Mouse (Mus musculus) midbrain, embryonic 16.5 days (tissue): ENCODE results near the gene Mpped2. TPM values are rescaled to one million over a fixed set of nuclear protein-coding genes. Genes with fewer than 3 reads are reported as not detected.
A peak's percentile ranks its signal among the peaks of the same experiment; 100 is the strongest.

Source experiments
- ATAC-seq: fragments of 200-750 bp; cut with Nextera tagmentation; 2 replicates; pipeline ENCODE4 v1.8.0; 2017; ENCODE audit warnings: moderate TSS enrichment
- H3K27ac ChIP-seq: fragments of 300-500 bp; sonication (generic); 2 replicates; pipeline ENCODE4 v1.5.1; 2014; ENCODE audit warnings: mild to moderate bottlenecking, low read length, mixed read lengths
- H3K27me3 ChIP-seq: fragments of 300-500 bp; sonication (generic); 2 replicates; pipeline ENCODE4 v1.6.1; 2014; ENCODE audit warnings: low read depth, low read length, mixed read lengths; ENCODE audit not compliant: control insufficient read depth, insufficient read depth
- H3K36me3 ChIP-seq: fragments of 300-500 bp; sonication (generic); 2 replicates; pipeline ENCODE4 v1.6.1; 2014; ENCODE audit warnings: mild to moderate bottlenecking, low read length, moderate library complexity, mixed read lengths; ENCODE audit not compliant: control insufficient read depth, insufficient read depth
- H3K4me1 ChIP-seq: fragments of 300-500 bp; sonication (generic); 2 replicates; pipeline ENCODE4 v1.6.1; 2014; ENCODE audit warnings: mild to moderate bottlenecking, low read length, mixed read lengths; ENCODE audit not compliant: control insufficient read depth, insufficient read depth
- H3K4me2 ChIP-seq: fragments of 300-500 bp; sonication (generic); 2 replicates; pipeline ENCODE4 v1.6.1; 2014; ENCODE audit warnings: mild to moderate bottlenecking, low read length, mixed read lengths
- H3K4me3 ChIP-seq: fragments of 300-500 bp; sonication (generic); 2 replicates; pipeline ENCODE4 v1.5.1; 2014; ENCODE audit warnings: low read depth, mild to moderate bottlenecking, low read length, moderate library complexity, mixed read lengths
- H3K9ac ChIP-seq: fragments of 300-500 bp; sonication (generic); 2 replicates; pipeline ENCODE4 v1.6.1; 2014; ENCODE audit warnings: low read depth, low read length, mixed read lengths
- H3K9me3 ChIP-seq: fragments of 300-500 bp; sonication (generic); replicated peaks from 2 replicates; pipeline ENCODE4 v1.6.1; 2014; ENCODE audit warnings: mild to moderate bottlenecking, low read length, mixed read lengths; ENCODE audit not compliant: control insufficient read depth, poor library complexity, severe bottlenecking
- WGBS: fragments of 180-500 bp; shearing (Covaris S2); extraction: QIAGEN DNeasy Blood & Tissue Kit; methylation state at CpG from one replicate; pipeline ENCODE4 v1.1.7; 2014; 5-methylcytosine and 5-hydroxymethylcytosine counted together
- polyA plus RNA-seq: library from polyadenylated mRNA; unstranded; fragments of >200 nt; fragmentation: Nextera tagmentation; extraction: Ambion mirVana; gene quantifications from 2 replicates; pipeline ENCODE4 v1.2.1, GENCODE M21; 2015

The Mpped2 gene
- polyA plus RNA-seq, 1 experiment from 2014 or later, result 110 TPM

- WGBS, result 86% methylated on average over 8 of the region's 8 CpGs
- Histone ChIP-seq H3K27ac (no peak overlapping the region), H3K4me2 (no peak overlapping the region)
Measured at GRCm38 (mm10) chr2:106674319-106674718, 18.8 kb upstream of the Mpped2 start.

GRCm38 (mm10) chr2:106677449-106677848, 15.6 kb upstream of the Mpped2 start:
- no peaks in the 10 kb centered on the region for H3K27me3 ChIP-seq
- ATAC-seq, result no peak
- WGBS, result 58% methylated on average over 2 of the region's 2 CpGs
- H3K9me3 ChIP-seq, result no peaks in the 10 kb centered on the region
- H3K4me1 ChIP-seq, result no peaks in the 10 kb centered on the region
- no peak overlapping the region for H3K9ac ChIP-seq
- no peaks in the 10 kb centered on the region for H3K36me3 ChIP-seq
- H3K4me2 ChIP-seq, result no peak overlapping the region
- H3K27ac ChIP-seq, result no peak overlapping the region
- H3K4me3 ChIP-seq, result no peak overlapping the region

More at GRCm38 (mm10) chr2:106674319-106674718, 18.8 kb upstream of the Mpped2 start:
- Histone ChIP-seq H3K4me1 (no peaks in the 10 kb centered on the region), H3K36me3 (no peaks in the 10 kb centered on the region), H3K27me3 (no peaks in the 10 kb centered on the region), H3K9me3 (no peaks in the 10 kb centered on the region), H3K4me3 (no peak overlapping the region), H3K9ac (no peak overlapping the region)
- ATAC-seq, result no peak

- Histone ChIP-seq H3K27ac (no peak overlapping the region), H3K4me2 (no peak overlapping the region), H3K4me1 (peaks cover 3% of the 10 kb centered on the region; the same call in 1 of the 2 replicates), H3K36me3 (no peaks in the 10 kb centered on the region), H3K9me3 (no peaks in the 10 kb centered on the region), H3K27me3 (no peaks in the 10 kb centered on the region), H3K9ac (no peak overlapping the region), H3K4me3 (no peak overlapping the region)
- WGBS, result 87% methylated on average over 5 of the region's 5 CpGs
- no peak for ATAC-seq
Measured at GRCm38 (mm10) chr2:106679720-106680455, 13.2 kb upstream of the Mpped2 start.

GRCm38 (mm10) chr2:106683185-106683831, 9.8 kb upstream of the Mpped2 start:
- no peaks in the 10 kb centered on the region for H3K36me3 ChIP-seq
- H3K9ac ChIP-seq, result no peak overlapping the region
- WGBS, result 24% methylated on average over 9 of the region's 9 CpGs
- no peak overlapping the region for H3K27ac ChIP-seq
- peaks cover 3% of the 10 kb centered on the region; the same call in 1 of the 2 replicates for H3K4me1 ChIP-seq
- H3K4me3 ChIP-seq, result no peak overlapping the region
- H3K9me3 ChIP-seq, result no peaks in the 10 kb centered on the region
- no peak for ATAC-seq
- no peaks in the 10 kb centered on the region for H3K27me3 ChIP-seq
- H3K4me2 ChIP-seq, result peak overlapping the region; percentile 29; the same call in 1 of the 2 replicates

GRCm38 (mm10) chr2:106683832-106684231, 9.2 kb upstream of the Mpped2 start:
- no peak overlapping the region for H3K9ac ChIP-seq
- no peaks in the 10 kb centered on the region for H3K36me3 ChIP-seq
- H3K4me3 ChIP-seq, result no peak overlapping the region
- no peak overlapping the region for H3K27ac ChIP-seq
- 60% methylated on average over 4 of the region's 4 CpGs for WGBS
- no peaks in the 10 kb centered on the region for H3K9me3 ChIP-seq
- no peaks in the 10 kb centered on the region for H3K27me3 ChIP-seq
- no peak for ATAC-seq
- H3K4me1 ChIP-seq, result peaks cover 3% of the 10 kb centered on the region; the same call in 1 of the 2 replicates
- no peak overlapping the region for H3K4me2 ChIP-seq

GRCm38 (mm10) chr2:106691753-106692363, 1.2 kb upstream of the Mpped2 start:
- no peak overlapping the region for H3K4me3 ChIP-seq
- 4% methylated on average over 6 of the region's 6 CpGs for WGBS
- H3K9ac ChIP-seq, result no peak overlapping the region
- ATAC-seq, result no peak
- no peaks in the 10 kb centered on the region for H3K9me3 ChIP-seq
- no peaks in the 10 kb centered on the region for H3K27me3 ChIP-seq
- H3K36me3 ChIP-seq, result no peaks in the 10 kb centered on the region
- peak overlapping the region; percentile 68 for H3K4me2 ChIP-seq
- no peak overlapping the region for H3K27ac ChIP-seq
- peaks cover 19% of the 10 kb centered on the region for H3K4me1 ChIP-seq

- H3K9ac ChIP-seq, result peak overlapping the region; percentile 96
- no peak for ATAC-seq
- no peaks in the 10 kb centered on the region for H3K27me3 ChIP-seq
- peak overlapping the region; percentile 100 for H3K27ac ChIP-seq
- peaks cover 22% of the 10 kb centered on the region for H3K4me1 ChIP-seq
- WGBS, result 1% methylated on average over 14 of the region's 14 CpGs
- no peaks in the 10 kb centered on the region for H3K36me3 ChIP-seq
- peak overlapping the region; percentile 90 for H3K4me3 ChIP-seq
- no peaks in the 10 kb centered on the region for H3K9me3 ChIP-seq
- peak overlapping the region; percentile 68 for H3K4me2 ChIP-seq
Measured at GRCm38 (mm10) chr2:106692405-106692782, 675 bp upstream of the Mpped2 start.

GRCm38 (mm10) chr2:106693702-106694566, 865 bp downstream of the Mpped2 start:
- Histone ChIP-seq H3K9me3 (no peaks in the 10 kb centered on the region), H3K27me3 (no peaks in the 10 kb centered on the region), H3K4me2 (peak overlapping the region; percentile 68), H3K36me3 (no peaks in the 10 kb centered on the region), H3K9ac (peak overlapping the region; percentile 96), H3K4me3 (peak overlapping the region; percentile 90), H3K4me1 (peaks cover 27% of the 10 kb centered on the region), H3K27ac (peak overlapping the region; percentile 100)
- under 1% methylated on average over 65 of the region's 91 CpGs for WGBS
- ATAC-seq, result peak; percentile 73
